Mouse (Mus musculus): Measurements from ENCODE around the gene Vps9d1. TPM values are rescaled to one million over a fixed set of nuclear protein-coding genes. Genes with fewer than 3 reads are reported as not detected.
"Not testable (repeated sequence)": the region's sequence is repeated elsewhere in the genome, so short reads cannot be mapped to it uniquely, and the experiment has no call there.

Gene Vps9d1
- polyA plus RNA-seq, 1 experiment from 2014 or later: 18.1 TPM

DNA sequence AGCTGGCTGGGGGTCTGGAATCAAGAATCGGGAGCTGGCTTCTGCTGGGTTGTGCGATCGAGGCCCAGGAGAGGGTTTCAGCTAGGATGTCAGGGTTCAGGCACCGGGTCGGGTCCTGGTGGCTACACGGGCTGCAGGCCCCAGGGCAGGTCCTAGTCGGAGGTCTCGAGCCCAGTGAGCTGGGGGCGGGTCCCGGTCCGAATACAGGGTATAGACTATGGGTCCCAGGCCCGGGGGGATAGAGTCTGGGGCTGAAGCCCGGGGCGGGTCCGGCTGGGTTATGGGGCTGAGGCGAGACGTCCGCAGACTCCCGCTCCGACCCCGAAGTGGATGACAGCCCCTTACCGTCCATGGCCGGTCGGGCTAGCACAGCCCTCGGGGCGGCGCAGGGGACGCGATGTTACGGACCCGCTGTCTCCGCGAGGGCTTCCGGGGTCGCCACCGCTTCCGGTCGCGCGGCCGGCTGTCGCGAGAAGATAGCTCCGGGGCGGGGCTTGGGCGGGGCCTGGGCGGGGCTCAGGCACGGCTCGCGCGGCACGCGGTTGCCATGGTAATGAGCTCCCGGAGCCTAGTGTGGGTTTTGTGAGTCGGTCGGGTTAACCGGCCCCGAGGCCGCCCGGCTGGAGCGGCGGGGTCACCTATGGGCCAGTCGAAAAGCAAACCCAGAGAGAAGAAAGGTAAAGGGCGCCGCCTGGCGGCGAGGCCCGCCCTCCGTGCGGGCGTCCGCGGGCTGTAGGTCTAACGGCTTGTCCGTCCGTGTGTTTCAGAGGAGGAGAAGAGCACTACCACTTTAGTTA is 41.6 kb downstream of the Vps9d1 start, which contains the start of the genes Chmp1a and Spata33:
Gene Chmp1a (minus strand): TSS at position 443 of the 797 bp plus-strand sequence.
Gene Spata33 (plus strand): TSS at position 512 of the 797 bp plus-strand sequence.
- ATAC-seq (ENCODE audit: extremely low read depth, insufficient number of reproducible peaks, low FRiP score, low TSS enrichment): peak; percentile 89
- peak within 1 kb of the TSS; percentile 99 for H3K4me3 ChIP-seq
- peak within 1 kb of the TSS; percentile 51 for H3K27ac ChIP-seq (replicated peaks)
- 1% methylated on average over 76 of the region's 76 CpGs for WGBS
- peak within 1 kb of the TSS; percentile 97 for H3K4me2 ChIP-seq
- no peaks in the 10 kb centered on the region for H3K27me3 ChIP-seq (replicated peaks)
- H3K4me1 ChIP-seq: peaks cover 37% of the 10 kb centered on the region
- peaks cover 27% of the 10 kb centered on the region for H3K36me3 ChIP-seq
- H3K9ac ChIP-seq: peak within 1 kb of the TSS; percentile 93
- H3K9me3 ChIP-seq: no peaks in the 10 kb centered on the region

DNA sequence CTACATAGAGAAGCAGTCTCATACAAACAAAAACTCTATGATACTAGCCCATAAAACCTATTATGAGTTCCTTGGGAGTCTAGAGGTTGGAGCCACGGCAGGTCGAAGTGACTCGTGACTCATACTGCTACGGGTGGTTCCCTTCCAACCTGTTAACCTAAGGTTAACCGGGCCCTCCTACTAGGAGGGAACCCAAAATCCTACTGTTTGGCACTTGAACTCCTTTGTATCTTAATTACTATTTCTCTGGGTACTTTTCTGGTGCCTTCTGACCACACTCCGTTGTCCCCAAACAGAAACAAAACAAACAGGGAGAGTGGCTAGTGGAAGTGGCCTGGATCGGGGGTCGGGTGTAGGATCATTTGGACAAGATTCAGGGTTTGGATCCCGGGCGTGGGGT is 42.3 kb downstream of the Vps9d1 start:
- H3K9me3 ChIP-seq: no peaks in the 10 kb centered on the region
- no peaks in the 10 kb centered on the region for H3K27me3 ChIP-seq (replicated peaks)
- H3K9ac ChIP-seq: peak overlapping the region; percentile 93
- H3K4me1 ChIP-seq: peaks cover 37% of the 10 kb centered on the region
- H3K4me3 ChIP-seq: peak overlapping the region; percentile 99
- H3K36me3 ChIP-seq: peaks cover 34% of the 10 kb centered on the region
- WGBS: 40% methylated on average over 10 of the region's 10 CpGs
- H3K4me2 ChIP-seq: peak overlapping the region; percentile 97
- no peak for ATAC-seq (ENCODE audit: extremely low read depth, insufficient number of reproducible peaks, low FRiP score, low TSS enrichment)
- no peak overlapping the region for H3K27ac ChIP-seq (replicated peaks)

DNA sequence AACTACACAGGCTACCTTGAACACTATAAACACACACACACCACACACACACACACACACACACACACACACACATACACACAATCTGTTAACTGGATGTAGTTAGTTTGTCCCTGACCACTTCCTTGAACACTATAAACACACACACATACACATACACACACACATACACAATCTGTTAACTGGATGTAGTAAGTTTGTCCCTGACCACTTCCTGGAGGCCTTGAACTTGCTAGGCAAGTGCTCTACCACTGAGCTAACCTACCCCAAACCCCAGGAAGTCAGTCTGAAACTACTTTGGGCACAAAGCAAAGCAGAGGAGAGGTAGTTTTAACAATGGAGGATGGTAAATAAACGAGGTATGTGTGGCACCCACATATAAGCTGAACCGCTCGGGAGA is 50.6 kb downstream of the Vps9d1 start:
- H3K27me3 ChIP-seq (replicated peaks): peaks cover 16% of the 10 kb centered on the region; the same call in 1 of the 2 replicates
- ATAC-seq (ENCODE audit: extremely low read depth, insufficient number of reproducible peaks, low FRiP score, low TSS enrichment): no peak
- no peak overlapping the region for H3K4me3 ChIP-seq
- no peaks in the 10 kb centered on the region for H3K9me3 ChIP-seq
- no peak overlapping the region for H3K4me2 ChIP-seq
- no peaks in the 10 kb centered on the region for H3K4me1 ChIP-seq
- H3K9ac ChIP-seq: no peak overlapping the region
- 86% methylated on average over 3 of the region's 3 CpGs for WGBS
- H3K36me3 ChIP-seq: peaks cover 45% of the 10 kb centered on the region
- no peak overlapping the region for H3K27ac ChIP-seq (replicated peaks)

DNA sequence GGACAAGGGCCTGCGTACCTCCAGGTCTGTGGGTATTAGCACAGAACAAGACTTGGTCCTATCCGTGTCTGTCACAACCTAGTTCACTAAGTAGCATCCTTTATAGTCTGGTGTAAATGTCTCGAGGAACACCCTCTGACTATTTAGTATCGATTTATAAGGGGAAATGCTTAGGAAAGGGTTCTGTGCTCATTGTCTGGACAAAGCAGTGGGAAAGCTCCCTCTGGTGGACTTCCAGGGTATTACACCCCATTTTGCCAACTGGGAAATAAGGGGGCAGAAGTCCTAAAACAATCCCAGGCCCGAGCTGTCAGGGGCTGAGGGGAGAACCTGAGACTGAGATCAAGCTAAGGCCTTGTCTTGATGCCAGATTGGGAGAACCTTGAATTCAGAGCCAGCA is 51.9 kb downstream of the Vps9d1 start:
- 33% methylated on average over 5 of the region's 5 CpGs for WGBS

DNA sequence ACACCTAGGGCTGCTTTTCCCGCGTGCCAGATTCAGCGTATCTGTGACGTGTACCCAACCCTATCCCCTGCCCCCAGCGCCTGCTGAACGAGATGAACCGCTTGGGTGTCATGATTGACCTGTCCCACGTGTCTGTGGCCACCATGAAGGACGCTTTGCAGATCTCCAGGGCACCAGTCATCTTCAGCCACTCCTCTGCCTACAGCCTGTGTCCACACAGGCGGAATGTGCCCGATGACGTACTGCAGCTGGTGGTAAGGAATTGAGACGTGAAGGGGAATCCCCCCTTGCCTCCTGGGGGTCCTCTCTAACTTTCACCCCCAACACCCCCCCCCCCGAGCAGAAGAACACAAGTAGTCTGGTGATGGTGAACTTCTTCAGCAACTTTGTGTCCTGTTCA is 54.3 kb downstream of the Vps9d1 start:
- no peak for ATAC-seq (ENCODE audit: extremely low read depth, insufficient number of reproducible peaks, low FRiP score, low TSS enrichment)
- peaks cover 11% of the 10 kb centered on the region for H3K36me3 ChIP-seq
- H3K27ac ChIP-seq (replicated peaks): no peak overlapping the region

More for the DNA sequence above, 51.9 kb downstream of the Vps9d1 start:
- peaks cover 32% of the 10 kb centered on the region for H3K36me3 ChIP-seq
- no peaks in the 10 kb centered on the region for H3K4me1 ChIP-seq
- no peaks in the 10 kb centered on the region for H3K9me3 ChIP-seq
- no peak overlapping the region for H3K4me2 ChIP-seq
- no peak overlapping the region for H3K4me3 ChIP-seq
- peaks cover 24% of the 10 kb centered on the region; the same call in 1 of the 2 replicates for H3K27me3 ChIP-seq (replicated peaks)
- H3K27ac ChIP-seq (replicated peaks): no peak overlapping the region
- ATAC-seq (ENCODE audit: extremely low read depth, insufficient number of reproducible peaks, low FRiP score, low TSS enrichment): no peak
- H3K9ac ChIP-seq: no peak overlapping the region; the same call in 1 of the 2 replicates

DNA sequence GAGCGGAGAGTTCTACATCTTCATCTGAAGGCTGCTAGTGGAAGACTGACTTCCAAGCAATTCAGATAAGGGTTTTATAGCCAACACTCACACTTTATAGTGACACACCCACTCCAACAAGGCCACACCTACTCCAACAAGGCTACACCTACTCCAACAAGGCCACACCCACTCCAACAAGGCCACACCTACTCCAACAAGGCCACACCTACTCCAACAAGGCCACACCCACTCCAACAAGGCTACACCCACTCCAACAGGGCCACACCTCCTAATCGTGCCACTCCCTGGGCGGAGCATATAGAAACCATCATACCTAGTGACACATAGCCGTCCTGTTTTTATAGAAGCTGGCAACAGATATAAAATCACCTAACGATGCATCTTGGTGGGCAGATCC is 57.1 kb downstream of the Vps9d1 start:
- not testable (repeated sequence) for H3K4me1 ChIP-seq; H3K36me3 ChIP-seq; H3K4me3 ChIP-seq; H3K27ac ChIP-seq (replicated peaks); ATAC-seq (ENCODE audit: extremely low read depth, insufficient number of reproducible peaks, low FRiP score, low TSS enrichment); H3K9ac ChIP-seq; H3K9me3 ChIP-seq; H3K4me2 ChIP-seq
- WGBS: 68% methylated on average over 5 of the region's 5 CpGs
- H3K27me3 ChIP-seq (replicated peaks): peaks cover 39% of the 10 kb centered on the region

More for the DNA sequence above, 54.3 kb downstream of the Vps9d1 start:
- H3K4me3 ChIP-seq: no peak overlapping the region
- peaks cover 26% of the 10 kb centered on the region; the same call in 1 of the 2 replicates for H3K27me3 ChIP-seq (replicated peaks)
- WGBS: 52% methylated on average over 14 of the region's 14 CpGs
- no peaks in the 10 kb centered on the region for H3K9me3 ChIP-seq
- no peak overlapping the region for H3K9ac ChIP-seq
- no peaks in the 10 kb centered on the region for H3K4me1 ChIP-seq
- H3K4me2 ChIP-seq: no peak overlapping the region

DNA sequence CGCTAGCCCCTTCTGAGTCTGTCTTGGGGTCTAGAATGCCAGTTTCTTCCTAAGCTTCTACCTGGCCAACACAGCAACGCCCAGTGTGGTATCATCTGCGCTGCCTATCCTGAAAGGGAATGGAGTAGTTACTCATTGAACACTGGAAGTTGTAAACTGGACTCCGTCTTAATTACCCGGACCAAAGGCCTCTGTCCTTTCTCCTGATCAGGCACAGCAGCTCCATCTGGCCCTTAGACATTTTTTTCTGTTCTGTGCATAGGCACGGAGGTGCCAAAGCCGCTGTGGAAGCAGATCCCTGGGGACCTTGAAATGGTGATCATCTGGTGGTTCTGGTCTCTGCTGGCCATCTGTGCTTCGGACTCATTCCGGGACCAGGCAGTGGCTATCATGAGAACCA is 60.4 kb downstream of the Vps9d1 start:
- H3K4me3 ChIP-seq: no peak overlapping the region
- H3K4me2 ChIP-seq: no peak overlapping the region
- no peak overlapping the region for H3K27ac ChIP-seq (replicated peaks)
- ATAC-seq (ENCODE audit: extremely low read depth, insufficient number of reproducible peaks, low FRiP score, low TSS enrichment): no peak
- no peaks in the 10 kb centered on the region for H3K9me3 ChIP-seq
- peaks cover 26% of the 10 kb centered on the region for H3K27me3 ChIP-seq (replicated peaks)
- H3K4me1 ChIP-seq: peaks cover 7% of the 10 kb centered on the region
- H3K36me3 ChIP-seq: no peaks in the 10 kb centered on the region
- WGBS: 82% methylated on average over 9 of the region's 9 CpGs
- no peak overlapping the region for H3K9ac ChIP-seq

Other genes with a start within 250 kb of the Vps9d1 start
- gene Ankrd11, start 212.1 kb downstream of the Vps9d1 start, polyA plus RNA-seq (2015; fragmentation: Nextera tagmentation; extraction: Ambion mirVana): 18.8 and 20.3 TPM in 2 replicates
- gene Spg7, start 191.4 kb downstream of the Vps9d1 start, polyA plus RNA-seq (2015; fragmentation: Nextera tagmentation; extraction: Ambion mirVana): 62.2 and 62.7 TPM in 2 replicates
- 938 and 957 TPM in 2 replicates for gene Rpl13, start 152.0 kb downstream of the Vps9d1 start, polyA plus RNA-seq (2015; fragmentation: Nextera tagmentation; extraction: Ambion mirVana)
- gene Cpne7, start 137.0 kb downstream of the Vps9d1 start, polyA plus RNA-seq (2015; fragmentation: Nextera tagmentation; extraction: Ambion mirVana): 0.19 and 0.24 TPM in 2 replicates
- gene Sult5a1, start 96.0 kb downstream of the Vps9d1 start, polyA plus RNA-seq (2015; fragmentation: Nextera tagmentation; extraction: Ambion mirVana): 4.0 and 7.5 TPM in 2 replicates
- 2.5 and 3.3 TPM in 2 replicates for gene Dpep1, start 68.1 kb downstream of the Vps9d1 start, polyA plus RNA-seq (2015; fragmentation: Nextera tagmentation; extraction: Ambion mirVana)
- 91.2 and 99.4 TPM in 2 replicates for gene Chmp1a, start 41.6 kb downstream of the Vps9d1 start, polyA plus RNA-seq (2015; fragmentation: Nextera tagmentation; extraction: Ambion mirVana)
- gene Spata33, start 41.5 kb downstream of the Vps9d1 start, polyA plus RNA-seq (2015; fragmentation: Nextera tagmentation; extraction: Ambion mirVana): 3.7 TPM in 2 replicates
- 19.5 and 20.5 TPM in 2 replicates for gene Cdk10, start 29.5 kb downstream of the Vps9d1 start, polyA plus RNA-seq (2015; fragmentation: Nextera tagmentation; extraction: Ambion mirVana)
- 3.1 and 3.2 TPM in 2 replicates for gene Spata2l, start 18.1 kb downstream of the Vps9d1 start, polyA plus RNA-seq (2015; fragmentation: Nextera tagmentation; extraction: Ambion mirVana)
- gene Zfp276, start 153 bp downstream of the Vps9d1 start, polyA plus RNA-seq (2015; fragmentation: Nextera tagmentation; extraction: Ambion mirVana): 12.7 and 13.5 TPM in 2 replicates
- gene Fanca, start 64.2 kb upstream of the Vps9d1 start, polyA plus RNA-seq (2015; fragmentation: Nextera tagmentation; extraction: Ambion mirVana): 17.0 and 17.5 TPM in 2 replicates
- 1.1 and 1.7 TPM in 2 replicates for gene Spire2, start 78.4 kb upstream of the Vps9d1 start, polyA plus RNA-seq (2015; fragmentation: Nextera tagmentation; extraction: Ambion mirVana)
- gene Tcf25, start 119.4 kb upstream of the Vps9d1 start, polyA plus RNA-seq (2015; fragmentation: Nextera tagmentation; extraction: Ambion mirVana): 136 and 141 TPM in 2 replicates
- not detected in 2 replicates for gene Mc1r, start 152.8 kb upstream of the Vps9d1 start, polyA plus RNA-seq (2015; fragmentation: Nextera tagmentation; extraction: Ambion mirVana)
- 4.1 and 4.9 TPM in 2 replicates for gene Tubb3, start 157.1 kb upstream of the Vps9d1 start, polyA plus RNA-seq (2015; fragmentation: Nextera tagmentation; extraction: Ambion mirVana)
- gene Def8, start 169.2 kb upstream of the Vps9d1 start, polyA plus RNA-seq (2015; fragmentation: Nextera tagmentation; extraction: Ambion mirVana): 30.4 and 31.1 TPM in 2 replicates
- gene Afg3l1, start 223.6 kb upstream of the Vps9d1 start, polyA plus RNA-seq (2015; fragmentation: Nextera tagmentation; extraction: Ambion mirVana): 47.4 and 47.7 TPM in 2 replicates

All from heart, embryonic 13.5 days (tissue).